Mouse (Mus musculus) bone marrow, adult 2 months (tissue): Measurements from ENCODE around the gene Gigyf2.

Experiments
- CTCF ChIP-seq: fragments of 200-500 bp; IDR thresholded peaks from 2 replicates; pipeline ENCODE4 v1.5.1; 2011; ENCODE audit warnings: low read length, control low read depth; ENCODE audit not compliant: control insufficient read depth, insufficient read depth
- POLR2A ChIP-seq: fragments of 200-500 bp; IDR thresholded peaks from 2 replicates; pipeline ENCODE4 v1.6.1; 2011; ENCODE audit warnings: low read depth, mild to moderate bottlenecking, control low read depth, low read length, borderline replicate concordance; ENCODE audit not compliant: control insufficient read depth

- TF ChIP-seq CTCF: no peak
- no peak for TF ChIP-seq POLR2A
Measured at GRCm38 (mm10) chr1:87467469-87467868, 140.7 kb downstream of the Gigyf2 start.
